Comparison of ENCODE assay signal across 8 mouse cellular contexts in the genomic region with DNA sequence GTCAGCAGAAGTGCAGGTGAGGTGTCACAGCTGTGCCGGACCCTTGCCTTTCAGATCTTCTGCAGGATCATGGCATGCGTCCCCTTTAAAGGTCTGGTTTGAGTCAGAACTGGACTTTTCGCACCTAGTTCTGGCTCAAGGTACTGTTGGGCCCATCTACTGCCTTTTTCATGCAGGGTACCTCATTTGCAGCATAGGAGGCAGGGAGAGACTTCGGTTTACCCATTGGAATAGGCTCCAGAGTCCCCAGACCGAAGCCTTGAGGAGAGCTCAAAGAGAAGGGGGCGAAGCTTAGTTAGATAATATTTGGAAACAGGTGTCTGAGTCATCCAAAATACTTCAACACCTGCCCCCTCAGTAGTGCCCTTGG. TPM values are rescaled to one million over a fixed set of nuclear protein-coding genes. Genes with fewer than 3 reads are reported as not detected.
DNase-seq lines count a peak whose midpoint lies in the region; ATAC-seq and TF ChIP-seq lines count a peak whose summit lies in the region.

No protein-coding gene starts in this region.

- peak; percentile 46 for ATAC-seq in liver, embryonic 11.5 days (replicated peaks; ENCODE audit: low FRiP score)
- ATAC-seq in stomach, postnatal 0 days (ENCODE audit: low FRiP score, low TSS enrichment): no peak

- H3K27me3 ChIP-seq in thymus, adult 2 months (ENCODE audit: control insufficient read depth, insufficient read depth, low read length): no peaks in the 10 kb centered on the region
- H3K27me3 ChIP-seq in liver, embryonic 11.5 days (replicated peaks; ENCODE audit: control insufficient read depth, insufficient read depth, low read length): no peaks in the 10 kb centered on the region
- H3K27me3 ChIP-seq in stomach, postnatal 0 days (ENCODE audit: control insufficient read depth, insufficient read depth, low read length): no peaks in the 10 kb centered on the region

- H3K36me3 ChIP-seq in thymus, adult 2 months (ENCODE audit: control insufficient read depth, insufficient read depth, low read length): no peaks in the 10 kb centered on the region
- no peaks in the 10 kb centered on the region for H3K36me3 ChIP-seq in liver, embryonic 11.5 days (ENCODE audit: control insufficient read depth, insufficient read depth, low read length)
- H3K36me3 ChIP-seq in stomach, postnatal 0 days (ENCODE audit: control insufficient read depth, insufficient read depth, low read length): no peaks in the 10 kb centered on the region

- TF ChIP-seq EP300 in stomach, postnatal 0 days (optimal IDR thresholded peaks at IDR 0.05): no peak

- intact Hi-C loops in gastrocnemius, adult 2 months (cut with DNase I): loop anchor here (5.0 kb wide), 1 partner anchor 62 kb away; the partner anchor contains the start of gene Nrgn
- intact Hi-C loops in left cerebral cortex, postnatal 14 days (cut with DNase I): loop anchor here (2.0 kb wide), 2 partner anchors 61 to 153 kb away; partner anchors contain the start of gene Nrgn

- 23% methylated on average over 6 of the region's 6 CpGs for WGBS in thymus, adult 2 months
- 24% methylated on average over 6 of the region's 6 CpGs for WGBS in liver, embryonic 11.5 days
- 19% methylated on average over 6 of the region's 6 CpGs for WGBS in stomach, postnatal 0 days

- peak overlapping the region; percentile 66 for H3K9ac ChIP-seq in liver, embryonic 11.5 days (ENCODE audit: low read depth, low read length)
- H3K9ac ChIP-seq in stomach, postnatal 0 days (ENCODE audit: low read length): peak overlapping the region; percentile 52

- H3K4me2 ChIP-seq in liver, embryonic 11.5 days: peak overlapping the region; percentile 74
- peak overlapping the region; percentile 72 for H3K4me2 ChIP-seq in stomach, postnatal 0 days (replicated peaks; ENCODE audit: low read depth)

- no peaks in the 10 kb centered on the region for H3K9me3 ChIP-seq in liver, embryonic 11.5 days (ENCODE audit: control insufficient read depth, low read length)
- no peaks in the 10 kb centered on the region for H3K9me3 ChIP-seq in stomach, postnatal 0 days (ENCODE audit: control insufficient read depth, low read length)

- peak overlapping the region; percentile 82 for H3K4me3 ChIP-seq in gastrocnemius, adult 2 months
- peak overlapping the region; percentile 74 for H3K4me3 ChIP-seq in thymus, adult 2 months (ENCODE audit: control insufficient read depth, insufficient read depth, low read length)
- H3K4me3 ChIP-seq in liver, embryonic 11.5 days (ENCODE audit: low read depth, low read length): peak overlapping the region; percentile 69
- peak overlapping the region; percentile 72 for H3K4me3 ChIP-seq in stomach, postnatal 0 days (ENCODE audit: low read depth, low read length)

- peaks cover 12% of the 10 kb centered on the region for H3K4me1 ChIP-seq in thymus, adult 2 months (replicated peaks; ENCODE audit: control insufficient read depth, insufficient read depth, low read length)
- H3K4me1 ChIP-seq in liver, embryonic 11.5 days (replicated peaks; ENCODE audit: control insufficient read depth, insufficient read depth, low read length): 0 out of 2 replicates have a peak, but pooled peaks cover 3% of the 10 kb centered on the region
- no peaks in the 10 kb centered on the region for H3K4me1 ChIP-seq in stomach, postnatal 0 days (replicated peaks; ENCODE audit: control insufficient read depth, insufficient read depth)

- peak overlapping the region; percentile 88 for H3K27ac ChIP-seq in gastrocnemius, adult 2 months
- peak overlapping the region; percentile 61; the same call in 1 of the 2 replicates for H3K27ac ChIP-seq in thymus, adult 2 months (ENCODE audit: control insufficient read depth, insufficient read depth, low read length)
- peak overlapping the region; percentile 23; the same call in 1 of the 2 replicates for H3K27ac ChIP-seq in liver, embryonic 11.5 days (ENCODE audit: low read depth, low read length)
- H3K27ac ChIP-seq in stomach, postnatal 0 days (replicated peaks): peak overlapping the region; percentile 81; the same call in 1 of the 2 replicates

- DNase-seq in gastrocnemius, adult 2 months: no peak
- DNase-seq in gastrocnemius, adult 18-20 months (ENCODE audit: low spot score): no peak
- no peak for DNase-seq in thymus, adult 2 months
- no peak for DNase-seq in thymus, postnatal 14 days
- DNase-seq in liver, embryonic 11.5 days (ENCODE audit: low spot score): no peak
- DNase-seq in stomach, postnatal 0 days (ENCODE audit: low spot score): no peak
- no peak for DNase-seq in cerebellum, postnatal 25 days
- DNase-seq in left cerebral cortex, postnatal 14 days (ENCODE audit: low spot score in 2 of 2): no peak

- TF ChIP-seq POLR2A in thymus, adult 2 months (IDR thresholded peaks at IDR 0.05; ENCODE audit: control insufficient read depth, extremely low read depth, insufficient read depth, low read length, poor library complexity): no peak

- TF ChIP-seq CTCF in gastrocnemius, adult 2 months (IDR thresholded peaks at IDR 0.05): no peak
- TF ChIP-seq CTCF in thymus, adult 2 months (IDR thresholded peaks at IDR 0.05; ENCODE audit: borderline replicate concordance, control insufficient read depth, extremely low read depth, insufficient read depth, low read length, poor library complexity): no peak
- TF ChIP-seq CTCF in stomach, postnatal 0 days (IDR thresholded peaks at IDR 0.05; ENCODE audit: low read depth): no peak

RNA-seq across cellular contexts. Expression of gene Spa17, which starts 0.4 kb away (rescaled TPM):
- total RNA-seq in gastrocnemius, adult 2 months (2021): 1 to 10 TPM; 3.1 to 4.1 TPM
- 1 to 10 TPM; 2.8 to 3.5 TPM for total RNA-seq in gastrocnemius, adult 18-20 months (2021)
- 0.20 and 0.47 TPM in 2 replicates for polyA plus RNA-seq in thymus, adult 2 months (2012; rRNA removed)
- 3.9 and 4.9 TPM in 2 replicates for polyA plus RNA-seq in liver, embryonic 11.5 days (2014; fragmentation: Nextera tagmentation; extraction: Ambion mirVana)
- 3.4 and 4.0 TPM in 2 replicates for polyA plus RNA-seq in stomach, postnatal 0 days (2015; fragmentation: Nextera tagmentation; extraction: Ambion mirVana)
- total RNA-seq in left cerebral cortex, postnatal 14 days (2021): 1 to 10 TPM; 1.3 TPM

RNA-seq across cellular contexts. Expression of gene Tbrg1, which starts 43.2 kb away (rescaled TPM):
- total RNA-seq in gastrocnemius, adult 2 months (2021): 10 to 100 TPM; 29.3 to 31.7 TPM
- 10 to 100 TPM; 30.6 to 33.3 TPM for total RNA-seq in gastrocnemius, adult 18-20 months (2021)
- polyA plus RNA-seq in thymus, adult 2 months (2012; rRNA removed): 46.5 and 54.2 TPM in 2 replicates
- polyA plus RNA-seq in liver, embryonic 11.5 days (2014; fragmentation: Nextera tagmentation; extraction: Ambion mirVana): 127 and 128 TPM in 2 replicates
- 171 and 180 TPM in 2 replicates for polyA plus RNA-seq in stomach, postnatal 0 days (2015; fragmentation: Nextera tagmentation; extraction: Ambion mirVana)
- 10 to 100 TPM; 52.8 to 59.8 TPM for total RNA-seq in left cerebral cortex, postnatal 14 days (2021)

RNA-seq across cellular contexts. Expression of gene Panx3, which starts 55.1 kb away (rescaled TPM):
- not detected for total RNA-seq in gastrocnemius, adult 2 months (2021)
- total RNA-seq in gastrocnemius, adult 18-20 months (2021): not detected
- not detected in 2 replicates for polyA plus RNA-seq in thymus, adult 2 months (2012; rRNA removed)
- polyA plus RNA-seq in liver, embryonic 11.5 days (2014; fragmentation: Nextera tagmentation; extraction: Ambion mirVana): not detected in 2 replicates
- polyA plus RNA-seq in stomach, postnatal 0 days (2015; fragmentation: Nextera tagmentation; extraction: Ambion mirVana): 0.15 TPM in 1 of 2 replicates, not detected in the other
- total RNA-seq in left cerebral cortex, postnatal 14 days (2021): not detected

RNA-seq across cellular contexts. Expression of gene Siae, which starts 58.4 kb away (rescaled TPM):
- total RNA-seq in gastrocnemius, adult 2 months (2021): 1 to 10 TPM; 4.1 to 4.6 TPM
- 1 to 10 TPM; 3.3 to 4.0 TPM for total RNA-seq in gastrocnemius, adult 18-20 months (2021)
- polyA plus RNA-seq in thymus, adult 2 months (2012; rRNA removed): 9.0 and 10.0 TPM in 2 replicates
- 8.0 and 8.6 TPM in 2 replicates for polyA plus RNA-seq in liver, embryonic 11.5 days (2014; fragmentation: Nextera tagmentation; extraction: Ambion mirVana)
- polyA plus RNA-seq in stomach, postnatal 0 days (2015; fragmentation: Nextera tagmentation; extraction: Ambion mirVana): 6.9 and 7.7 TPM in 2 replicates
- total RNA-seq in left cerebral cortex, postnatal 14 days (2021): 10 to 100 TPM; 14.4 to 19.2 TPM

Comparison
In these comparisons a context has a peak if more than half of its experiments do, and no peak if none do; other contexts are left out.
1. H3K27ac ChIP-seq: peak in every context shown above with its lines; median percentile 88 in gastrocnemius, adult 2 months; 81 in stomach, postnatal 0 days; 61 in thymus, adult 2 months; 23 in liver, embryonic 11.5 days.